Mouse (Mus musculus): ENCODE measurements around the gene Tbck.

GRCm38 (mm10) chr3:132812356-132812755 is 128.4 kb downstream of the Tbck start:
- TF ChIP-seq POLR2A (IDR thresholded peaks at IDR 0.05; ENCODE audit: insufficient read depth, low read depth, low read length) (no peak), EP300 (IDR thresholded peaks at IDR 0.05; ENCODE audit: insufficient read depth, low read depth, low read length) (no peak)

Measured in heart, adult 2 months (tissue).